Mouse (Mus musculus): Measurements from ENCODE around the gene Cd99l2. TPM values are rescaled to one million over a fixed set of nuclear protein-coding genes. Genes with fewer than 3 reads are reported as not detected.
"Not testable (repeated sequence)": the region's sequence is repeated elsewhere in the genome, so short reads cannot be mapped to it uniquely, and the experiment has no call there.

Gene Cd99l2
- total RNA-seq, 1 experiment = 8.2 TPM

- in situ Hi-C loops (cut with MboI; ENCODE audit: low sequenced_read_pairs in 2 of 2, unreplicated experiment in 2 of 2) = no loop called here
- H3K36me3 ChIP-seq (ENCODE audit: control insufficient read depth, insufficient read depth, low read length, poor library complexity, severe bottlenecking) = no peaks in the 10 kb centered on the region
- TF ChIP-seq CHD2 (IDR thresholded peaks at IDR 0.05; ENCODE audit: low read depth, low read length) = no peak
- TF ChIP-seq MAFK (IDR thresholded peaks at IDR 0.05; ENCODE audit: insufficient read depth, low read depth, low read length) = no peak
- TF ChIP-seq ZNF384 (IDR thresholded peaks at IDR 0.05; ENCODE audit: low read depth, low read length) = no peak
- TF ChIP-seq ZC3H11A (IDR thresholded peaks at IDR 0.05; ENCODE audit: borderline replicate concordance, low read depth, low read length) = no peak
- no peak for TF ChIP-seq HCFC1 (IDR thresholded peaks at IDR 0.05; ENCODE audit: borderline replicate concordance, insufficient read depth, low read length)
These were observed 33.1 kb upstream of the Cd99l2 start for GRCm38 (mm10) chrX:71525593-71526299.

DNA sequence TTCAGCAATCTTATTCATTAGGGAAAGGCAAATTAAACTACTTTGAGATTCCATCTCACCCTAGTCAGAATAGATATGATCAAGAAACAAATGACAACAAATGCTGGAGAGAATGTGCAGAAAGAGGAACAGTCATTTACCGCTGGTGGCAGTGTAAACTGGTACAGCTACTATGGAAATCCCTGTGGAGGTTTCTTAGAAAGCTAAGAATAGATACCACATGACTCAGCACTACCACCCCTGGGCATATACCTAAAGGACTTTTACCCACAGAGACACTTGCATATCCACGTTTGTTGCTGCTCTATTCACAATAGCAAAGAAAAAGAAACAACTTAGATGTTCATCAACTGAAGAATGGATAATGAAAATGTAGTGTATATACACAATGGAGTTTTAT lies 31.7 kb upstream of the Cd99l2 start:
- H3K9me3 ChIP-seq (ENCODE audit: control insufficient read depth, insufficient read depth, low read depth, low read length) = no peaks in the 10 kb centered on the region
- no peak for DNase-seq (ENCODE audit: low read depth, low spot score)
- no peak overlapping the region for H3K9ac ChIP-seq (ENCODE audit: insufficient read depth, low read depth, low read length, poor library complexity, severe bottlenecking)
- no peak overlapping the region for H3K4me3 ChIP-seq (ENCODE audit: insufficient read depth in 1 of 2, low read depth in 1 of 2, low read length in 2 of 2, poor library complexity in 1 of 2, severe bottlenecking in 1 of 2)
- no peaks in the 10 kb centered on the region for H3K36me3 ChIP-seq (ENCODE audit: control insufficient read depth, insufficient read depth, low read length, poor library complexity, severe bottlenecking)
- TF ChIP-seq ZC3H11A (IDR thresholded peaks at IDR 0.05; ENCODE audit: borderline replicate concordance, low read depth, low read length) = no peak
- TF ChIP-seq CHD2 (IDR thresholded peaks at IDR 0.05; ENCODE audit: low read depth, low read length) = no peak
- no peak for TF ChIP-seq MAFK (IDR thresholded peaks at IDR 0.05; ENCODE audit: insufficient read depth, low read depth, low read length)
- no peak for TF ChIP-seq ZNF384 (IDR thresholded peaks at IDR 0.05; ENCODE audit: low read depth, low read length)
- TF ChIP-seq HCFC1 (IDR thresholded peaks at IDR 0.05; ENCODE audit: borderline replicate concordance, insufficient read depth, low read length) = no peak
- no peaks in the 10 kb centered on the region for H3K4me1 ChIP-seq (ENCODE audit: control insufficient read depth in 2 of 2, insufficient read depth in 2 of 2, low read length in 2 of 2, poor library complexity in 1 of 2)
- in situ Hi-C loops (cut with MboI; ENCODE audit: low sequenced_read_pairs in 2 of 2, unreplicated experiment in 2 of 2) = no loop called here
- no peak overlapping the region for H3K27ac ChIP-seq (ENCODE audit: insufficient read depth, low read depth, low read length, poor library complexity, severe bottlenecking)

More at GRCm38 (mm10) chrX:71525593-71526299, 33.1 kb upstream of the Cd99l2 start:
- no peak overlapping the region for H3K9ac ChIP-seq (ENCODE audit: insufficient read depth, low read depth, low read length, poor library complexity, severe bottlenecking)
- no peak for DNase-seq (ENCODE audit: low read depth, low spot score)
- no peak overlapping the region for H3K4me3 ChIP-seq (ENCODE audit: insufficient read depth in 1 of 2, low read depth in 1 of 2, low read length in 2 of 2, poor library complexity in 1 of 2, severe bottlenecking in 1 of 2)
- no peak overlapping the region for H3K27ac ChIP-seq (ENCODE audit: insufficient read depth, low read depth, low read length, poor library complexity, severe bottlenecking)
- no peaks in the 10 kb centered on the region for H3K4me1 ChIP-seq (ENCODE audit: control insufficient read depth in 2 of 2, insufficient read depth in 2 of 2, low read length in 2 of 2, poor library complexity in 1 of 2)
- no peaks in the 10 kb centered on the region for H3K9me3 ChIP-seq (ENCODE audit: control insufficient read depth, insufficient read depth, low read depth, low read length)

DNA sequence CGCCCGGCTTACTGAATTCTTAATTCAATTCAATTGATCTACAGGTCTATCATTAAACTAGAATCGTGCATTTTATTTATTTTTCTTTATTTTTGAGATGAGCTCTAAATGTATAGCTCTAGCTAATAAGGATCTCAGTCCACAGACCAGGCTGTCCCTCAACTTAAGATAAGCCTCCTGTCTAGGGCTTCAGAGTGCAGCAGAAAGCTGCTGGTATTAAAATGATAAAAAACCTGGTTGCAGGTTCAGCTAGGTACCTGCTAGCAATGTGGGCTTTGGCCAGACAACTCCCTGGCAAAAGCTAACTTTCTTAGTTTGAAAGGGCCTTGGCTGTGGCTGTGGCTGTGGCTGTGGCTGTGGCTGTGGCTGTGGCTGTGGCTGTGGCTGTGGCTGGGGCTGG lies 30.2 kb upstream of the Cd99l2 start:
- no peak for DNase-seq (ENCODE audit: low read depth, low spot score)
- in situ Hi-C loops (cut with MboI; ENCODE audit: low sequenced_read_pairs in 2 of 2, unreplicated experiment in 2 of 2) = no loop called here
- H3K27ac ChIP-seq (ENCODE audit: insufficient read depth, low read depth, low read length, poor library complexity, severe bottlenecking) = no peak overlapping the region

GRCm38 (mm10) chrX:71519252-71519651 lies 26.6 kb upstream of the Cd99l2 start:
- DNase-seq (ENCODE audit: low read depth, low spot score) = no peak
- Histone ChIP-seq H3K4me1 (ENCODE audit: control insufficient read depth in 2 of 2, insufficient read depth in 2 of 2, low read length in 2 of 2, poor library complexity in 1 of 2) (no peaks in the 10 kb centered on the region), H3K9me3 (ENCODE audit: control insufficient read depth, insufficient read depth, low read depth, low read length) (no peaks in the 10 kb centered on the region), H3K9ac (ENCODE audit: insufficient read depth, low read depth, low read length, poor library complexity, severe bottlenecking) (no peak overlapping the region), H3K36me3 (ENCODE audit: control insufficient read depth, insufficient read depth, low read length, poor library complexity, severe bottlenecking) (no peaks in the 10 kb centered on the region), H3K27ac (ENCODE audit: insufficient read depth, low read depth, low read length, poor library complexity, severe bottlenecking) (no peak overlapping the region), H3K4me3 (ENCODE audit: insufficient read depth in 1 of 2, low read depth in 1 of 2, low read length in 2 of 2, poor library complexity in 1 of 2, severe bottlenecking in 1 of 2) (no peak overlapping the region)
- in situ Hi-C loops (cut with MboI; ENCODE audit: low sequenced_read_pairs in 2 of 2, unreplicated experiment in 2 of 2) = no loop called here
- TF ChIP-seq ZNF384 (IDR thresholded peaks at IDR 0.05; ENCODE audit: low read depth, low read length) = no peak
- TF ChIP-seq ZC3H11A (IDR thresholded peaks at IDR 0.05; ENCODE audit: borderline replicate concordance, low read depth, low read length) = no peak
- no peak for TF ChIP-seq MAFK (IDR thresholded peaks at IDR 0.05; ENCODE audit: insufficient read depth, low read depth, low read length)
- TF ChIP-seq HCFC1 (IDR thresholded peaks at IDR 0.05; ENCODE audit: borderline replicate concordance, insufficient read depth, low read length) = no peak
- no peak for TF ChIP-seq CHD2 (IDR thresholded peaks at IDR 0.05; ENCODE audit: low read depth, low read length)

More for the DNA sequence above, 30.2 kb upstream of the Cd99l2 start:
- Histone ChIP-seq H3K9me3 (ENCODE audit: control insufficient read depth, insufficient read depth, low read depth, low read length) (no peaks in the 10 kb centered on the region), H3K4me3 (ENCODE audit: insufficient read depth in 1 of 2, low read depth in 1 of 2, low read length in 2 of 2, poor library complexity in 1 of 2, severe bottlenecking in 1 of 2) (no peak overlapping the region), H3K9ac (ENCODE audit: insufficient read depth, low read depth, low read length, poor library complexity, severe bottlenecking) (no peak overlapping the region), H3K36me3 (ENCODE audit: control insufficient read depth, insufficient read depth, low read length, poor library complexity, severe bottlenecking) (no peaks in the 10 kb centered on the region), H3K4me1 (ENCODE audit: control insufficient read depth in 2 of 2, insufficient read depth in 2 of 2, low read length in 2 of 2, poor library complexity in 1 of 2) (no peaks in the 10 kb centered on the region)
- no peak for TF ChIP-seq ZNF384 (IDR thresholded peaks at IDR 0.05; ENCODE audit: low read depth, low read length)
- no peak for TF ChIP-seq MAFK (IDR thresholded peaks at IDR 0.05; ENCODE audit: insufficient read depth, low read depth, low read length)
- no peak for TF ChIP-seq CHD2 (IDR thresholded peaks at IDR 0.05; ENCODE audit: low read depth, low read length)
- no peak for TF ChIP-seq ZC3H11A (IDR thresholded peaks at IDR 0.05; ENCODE audit: borderline replicate concordance, low read depth, low read length)
- no peak for TF ChIP-seq HCFC1 (IDR thresholded peaks at IDR 0.05; ENCODE audit: borderline replicate concordance, insufficient read depth, low read length)

DNA sequence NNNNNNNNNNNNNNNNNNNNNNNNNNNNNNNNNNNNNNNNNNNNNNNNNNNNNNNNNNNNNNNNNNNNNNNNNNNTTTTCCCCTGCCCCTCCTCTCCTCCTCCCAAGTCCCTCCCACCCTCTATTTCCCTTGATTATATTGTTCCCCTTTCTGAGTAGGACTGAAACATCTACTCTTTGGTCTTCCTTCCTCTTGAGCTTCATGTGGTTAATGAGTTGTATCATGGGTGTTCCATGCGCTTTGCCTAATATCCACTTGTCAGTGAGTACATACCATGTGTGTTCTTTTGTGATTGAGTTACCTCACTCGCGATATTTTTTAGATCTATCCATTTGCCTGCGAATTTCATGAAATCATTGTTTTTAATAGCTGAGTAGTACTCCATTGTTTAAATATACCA lies 13.9 kb upstream of the Cd99l2 start:
- H3K4me1 ChIP-seq (ENCODE audit: control insufficient read depth in 2 of 2, insufficient read depth in 2 of 2, low read length in 2 of 2, poor library complexity in 1 of 2); DNase-seq (ENCODE audit: low read depth, low spot score); H3K4me3 ChIP-seq (ENCODE audit: insufficient read depth in 1 of 2, low read depth in 1 of 2, low read length in 2 of 2, poor library complexity in 1 of 2, severe bottlenecking in 1 of 2); in situ Hi-C loops (cut with MboI; ENCODE audit: low sequenced_read_pairs in 2 of 2, unreplicated experiment in 2 of 2); H3K36me3 ChIP-seq (ENCODE audit: control insufficient read depth, insufficient read depth, low read length, poor library complexity, severe bottlenecking); H3K27ac ChIP-seq (ENCODE audit: insufficient read depth, low read depth, low read length, poor library complexity, severe bottlenecking); H3K9me3 ChIP-seq (ENCODE audit: control insufficient read depth, insufficient read depth, low read depth, low read length); H3K9ac ChIP-seq (ENCODE audit: insufficient read depth, low read depth, low read length, poor library complexity, severe bottlenecking): not testable (repeated sequence)

All from ES-E14 (cell line).